Mouse (Mus musculus): Measurements from ENCODE around the gene Rfc2. TPM values are rescaled to one million over a fixed set of nuclear protein-coding genes. Genes with fewer than 3 reads are reported as not detected.

Gene Rfc2
- polyA plus RNA-seq, 1 experiment from 2014 or later = 155 TPM

GRCm38 (mm10) chr5:134632841-134633240, 51.7 kb downstream of the Rfc2 start:
- whole genome bisulfite sequencing = 61% methylated on average over 2 of the region's 2 CpGs
- H3K4me2 ChIP-seq (ENCODE audit: low read length) = no peak overlapping the region
- H3K36me3 ChIP-seq (ENCODE audit: insufficient read depth, low read length) = peaks cover 14% of the 10 kb centered on the region

GRCm38 (mm10) chr5:134637820-134638367, 56.7 kb downstream of the Rfc2 start:
- peak overlapping the region; percentile 99 for H3K9ac ChIP-seq (ENCODE audit: low read depth, low read length)
- H3K4me2 ChIP-seq (ENCODE audit: low read length) = peak overlapping the region; percentile 81
- peak overlapping the region; percentile 95 for H3K27ac ChIP-seq
- WGBS = 8% methylated on average over 5 of the region's 5 CpGs
- TF ChIP-seq CTCF (IDR thresholded peaks at IDR 0.05; ENCODE audit: low read depth) = no peak
- no peaks in the 10 kb centered on the region for H3K9me3 ChIP-seq (replicated peaks; ENCODE audit: low read length)
- ATAC-seq (replicated peaks; ENCODE audit: low FRiP score, low read depth) = no peak
- peaks cover 4% of the 10 kb centered on the region; the same call in 1 of the 2 replicates for H3K4me1 ChIP-seq (replicated peaks; ENCODE audit: insufficient read depth, low read length)
- H3K4me3 ChIP-seq (replicated peaks; ENCODE audit: low read depth, low read length) = peak overlapping the region; percentile 96
- no peaks in the 10 kb centered on the region for H3K27me3 ChIP-seq (ENCODE audit: insufficient read depth, low read length)
- DNase-seq (ENCODE audit: low spot score) = no peak
- peaks cover 11% of the 10 kb centered on the region for H3K36me3 ChIP-seq (ENCODE audit: insufficient read depth, low read length)

More at GRCm38 (mm10) chr5:134632841-134633240, 51.7 kb downstream of the Rfc2 start:
- Histone ChIP-seq H3K27me3 (ENCODE audit: insufficient read depth, low read length) (no peaks in the 10 kb centered on the region), H3K9me3 (replicated peaks; ENCODE audit: low read length) (no peaks in the 10 kb centered on the region), H3K4me1 (replicated peaks; ENCODE audit: insufficient read depth, low read length) (peaks cover 3% of the 10 kb centered on the region; the same call in 1 of the 2 replicates), H3K9ac (ENCODE audit: low read depth, low read length) (no peak overlapping the region), H3K27ac (no peak overlapping the region), H3K4me3 (replicated peaks; ENCODE audit: low read depth, low read length) (no peak overlapping the region)
- TF ChIP-seq CTCF (IDR thresholded peaks at IDR 0.05; ENCODE audit: low read depth) = no peak
- no peak for ATAC-seq (replicated peaks; ENCODE audit: low FRiP score, low read depth)
- DNase-seq (ENCODE audit: low spot score) = no peak

GRCm38 (mm10) chr5:134638461-134639268, 57.5 kb downstream of the Rfc2 start:
- H3K27me3 ChIP-seq (ENCODE audit: insufficient read depth, low read length) = no peaks in the 10 kb centered on the region
- peak overlapping the region; percentile 99 for H3K9ac ChIP-seq (ENCODE audit: low read depth, low read length)
- peaks cover 4% of the 10 kb centered on the region; the same call in 1 of the 2 replicates for H3K4me1 ChIP-seq (replicated peaks; ENCODE audit: insufficient read depth, low read length)
- H3K4me2 ChIP-seq (ENCODE audit: low read length) = peak overlapping the region; percentile 81
- no peak for TF ChIP-seq CTCF (IDR thresholded peaks at IDR 0.05; ENCODE audit: low read depth)
- DNase-seq (ENCODE audit: low spot score) = peak; percentile 37
- WGBS = under 1% methylated on average over 67 of the region's 85 CpGs
- H3K27ac ChIP-seq = peak overlapping the region; percentile 95
- peaks cover 11% of the 10 kb centered on the region for H3K36me3 ChIP-seq (ENCODE audit: insufficient read depth, low read length)
- H3K4me3 ChIP-seq (replicated peaks; ENCODE audit: low read depth, low read length) = peak overlapping the region; percentile 96
- peak; percentile 18; the same call in 1 of the 2 replicates for ATAC-seq (replicated peaks; ENCODE audit: low FRiP score, low read depth)
- H3K9me3 ChIP-seq (replicated peaks; ENCODE audit: low read length) = no peaks in the 10 kb centered on the region

GRCm38 (mm10) chr5:134639269-134639682, 58.1 kb downstream of the Rfc2 start, which contains the start of gene Eif4h:
Gene Eif4h (minus strand): TSS chr5:134639490.
- ATAC-seq (replicated peaks; ENCODE audit: low FRiP score, low read depth) = peak; percentile 96
- WGBS = under 1% methylated on average over 49 of the region's 52 CpGs

GRCm38 (mm10) chr5:134640371-134640770, 59.2 kb downstream of the Rfc2 start:
- no peak for TF ChIP-seq CTCF (IDR thresholded peaks at IDR 0.05; ENCODE audit: low read depth)
- Histone ChIP-seq H3K9ac (ENCODE audit: low read depth, low read length) (no peak overlapping the region), H3K4me3 (replicated peaks; ENCODE audit: low read depth, low read length) (no peak overlapping the region), H3K4me2 (ENCODE audit: low read length) (no peak overlapping the region), H3K36me3 (ENCODE audit: insufficient read depth, low read length) (peaks cover 9% of the 10 kb centered on the region), H3K9me3 (replicated peaks; ENCODE audit: low read length) (no peaks in the 10 kb centered on the region), H3K27ac (no peak overlapping the region), H3K27me3 (ENCODE audit: insufficient read depth, low read length) (no peaks in the 10 kb centered on the region), H3K4me1 (replicated peaks; ENCODE audit: insufficient read depth, low read length) (peaks cover 4% of the 10 kb centered on the region; the same call in 1 of the 2 replicates)
- 93% methylated on average over 3 of the region's 3 CpGs for WGBS
- ATAC-seq (replicated peaks; ENCODE audit: low FRiP score, low read depth) (no peak), DNase-seq (ENCODE audit: low spot score) (no peak)

More at GRCm38 (mm10) chr5:134639269-134639682, 58.1 kb downstream of the Rfc2 start, which contains the start of gene Eif4h:
- no peaks in the 10 kb centered on the region for H3K9me3 ChIP-seq (replicated peaks; ENCODE audit: low read length)
- peak; percentile 96 for DNase-seq (ENCODE audit: low spot score)
- TF ChIP-seq CTCF (IDR thresholded peaks at IDR 0.05; ENCODE audit: low read depth) = no peak
- peak within 1 kb of the TSS; percentile 96 for H3K4me3 ChIP-seq (replicated peaks; ENCODE audit: low read depth, low read length)
- H3K9ac ChIP-seq (ENCODE audit: low read depth, low read length) = peak within 1 kb of the TSS; percentile 99
- H3K27ac ChIP-seq = peak within 1 kb of the TSS; percentile 95
- peak within 1 kb of the TSS; percentile 81 for H3K4me2 ChIP-seq (ENCODE audit: low read length)
- peaks cover 11% of the 10 kb centered on the region for H3K36me3 ChIP-seq (ENCODE audit: insufficient read depth, low read length)
- H3K27me3 ChIP-seq (ENCODE audit: insufficient read depth, low read length) = no peaks in the 10 kb centered on the region
- H3K4me1 ChIP-seq (replicated peaks; ENCODE audit: insufficient read depth, low read length) = peaks cover 4% of the 10 kb centered on the region; the same call in 1 of the 2 replicates

- 72% methylated on average over 1 of the region's 1 CpGs for WGBS
- Histone ChIP-seq H3K27ac (peak overlapping the region; percentile 60; the same call in 1 of the 2 replicates), H3K9ac (ENCODE audit: low read depth, low read length) (no peak overlapping the region), H3K4me3 (replicated peaks; ENCODE audit: low read depth, low read length) (no peak overlapping the region), H3K27me3 (ENCODE audit: insufficient read depth, low read length) (no peaks in the 10 kb centered on the region), H3K4me2 (ENCODE audit: low read length) (no peak overlapping the region), H3K36me3 (ENCODE audit: insufficient read depth, low read length) (no peaks in the 10 kb centered on the region), H3K9me3 (replicated peaks; ENCODE audit: low read length) (no peaks in the 10 kb centered on the region), H3K4me1 (replicated peaks; ENCODE audit: insufficient read depth, low read length) (no peaks in the 10 kb centered on the region)
- no peak for ATAC-seq (replicated peaks; ENCODE audit: low FRiP score, low read depth)
- DNase-seq (ENCODE audit: low spot score) = no peak
- peak; percentile 32; the same call in 1 of the 2 replicates for TF ChIP-seq CTCF (IDR thresholded peaks at IDR 0.05; ENCODE audit: low read depth)
These were observed 63.0 kb downstream of the Rfc2 start for GRCm38 (mm10) chr5:134644121-134644520.

All from kidney, postnatal 0 days (tissue).